23 mouse cellular contexts compared by ENCODE assay signal in the genomic region with DNA sequence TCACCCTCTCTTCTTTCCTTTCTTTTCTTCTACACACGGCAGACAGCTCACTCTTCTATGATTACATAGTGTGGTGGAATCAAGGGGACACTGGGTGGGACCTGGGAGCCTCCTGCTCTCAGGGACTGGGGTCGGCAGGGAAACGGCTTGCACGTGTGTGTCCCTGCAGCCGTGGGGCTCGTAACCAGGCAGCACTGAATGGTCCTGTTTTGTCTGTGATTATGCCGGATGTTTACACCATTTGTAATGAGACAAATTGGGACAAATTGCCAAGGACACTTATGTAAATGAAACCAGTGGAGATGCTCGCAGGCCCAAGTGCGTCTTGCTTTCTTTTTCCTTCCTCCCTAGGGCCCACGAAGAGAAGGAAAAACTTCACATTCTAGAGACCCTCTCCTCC.
DNase-seq lines count a peak whose midpoint lies in the region; ATAC-seq and TF ChIP-seq lines count a peak whose summit lies in the region.
"Had no signal": no experiment of that assay in that cellular context is flagged by ENCODE, and none has a peak within 500 bp of the region (broad histone marks: within the 10 kb centered on the region; RNA-seq: fewer than 3 reads in every experiment).

No protein-coding gene starts in this region.

- ATAC-seq in lung, postnatal 0 days = peak; percentile 18
- ATAC-seq: forebrain, embryonic 15.5 days; hindbrain, embryonic 16.5 days had no signal

- H3K4me1 ChIP-seq in heart, adult 2 months (ENCODE audit: control insufficient read depth, insufficient read depth, low read length) = no peaks in the 10 kb centered on the region
- H3K4me1 ChIP-seq in lung, postnatal 0 days (ENCODE audit: insufficient read depth, low read depth, low read length) = no peaks in the 10 kb centered on the region
- H3K4me1 ChIP-seq: heart, embryonic 13.5 days; limb, embryonic 15.5 days; liver, embryonic 15.5 days; megakaryocyte, embryonic 14.5 days; midbrain, embryonic 12.5 days had no signal

- no peaks in the 10 kb centered on the region for H3K79me2 ChIP-seq in heart, adult 2 months (replicated peaks; ENCODE audit: control insufficient read depth, insufficient read depth, low read length)

- H3K4me2 ChIP-seq in lung, postnatal 0 days (replicated peaks; ENCODE audit: low read depth, low read length) = no peak overlapping the region
- H3K4me2 ChIP-seq: forebrain, embryonic 15.5 days; heart, embryonic 13.5 days; limb, embryonic 15.5 days; liver, embryonic 15.5 days; midbrain, embryonic 12.5 days had no signal

- H3K9ac ChIP-seq in heart, adult 2 months (ENCODE audit: low read depth, low read length) = no peak overlapping the region
- no peak overlapping the region for H3K9ac ChIP-seq in lung, postnatal 0 days (replicated peaks; ENCODE audit: low read depth)
- H3K9ac ChIP-seq: forebrain, embryonic 15.5 days; heart, embryonic 13.5 days; limb, embryonic 15.5 days; liver, embryonic 15.5 days; midbrain, embryonic 12.5 days had no signal

- H3K27ac ChIP-seq in heart, adult 2 months = no peak overlapping the region
- H3K27ac ChIP-seq in lung, postnatal 0 days (ENCODE audit: low read length) = no peak overlapping the region
- H3K27ac ChIP-seq: forebrain, embryonic 15.5 days; heart, embryonic 13.5 days; limb, embryonic 10.5 days; limb, embryonic 15.5 days; liver, embryonic 15.5 days; midbrain, embryonic 12.5 days had no signal

- no peaks in the 10 kb centered on the region for H3K36me3 ChIP-seq in heart, adult 2 months (ENCODE audit: control insufficient read depth, insufficient read depth, low read length)
- H3K36me3 ChIP-seq in lung, postnatal 0 days (ENCODE audit: insufficient read depth, low read length) = no peaks in the 10 kb centered on the region
- H3K36me3 ChIP-seq: forebrain, embryonic 15.5 days; heart, embryonic 13.5 days; limb, embryonic 10.5 days; limb, embryonic 15.5 days; liver, embryonic 15.5 days; midbrain, embryonic 12.5 days had no signal

- WGBS in heart, adult 2 months = 58% methylated on average over 10 of the region's 10 CpGs
- 58% methylated on average over 10 of the region's 10 CpGs for WGBS in lung, postnatal 0 days

- H3K27me3 ChIP-seq in heart, adult 2 months (ENCODE audit: control insufficient read depth, insufficient read depth, low read length) = no peaks in the 10 kb centered on the region
- H3K27me3 ChIP-seq in lung, postnatal 0 days (replicated peaks; ENCODE audit: insufficient read depth, low read length) = no peaks in the 10 kb centered on the region
- H3K27me3 ChIP-seq: forebrain, embryonic 15.5 days; liver, embryonic 15.5 days had no signal

- intact Hi-C loops in heart, adult 2 months (cut with DNase I) = no loop called here

- no peak for TF ChIP-seq EP300 in heart, adult 2 months (IDR thresholded peaks at IDR 0.05; ENCODE audit: insufficient read depth, low read depth, low read length)
- no peak for TF ChIP-seq EP300 in lung, postnatal 0 days (IDR thresholded peaks at IDR 0.05)

- no peak overlapping the region for H3K4me3 ChIP-seq in heart, adult 2 months
- H3K4me3 ChIP-seq in lung, postnatal 0 days (ENCODE audit: low read depth, low read length) = no peak overlapping the region
- H3K4me3 ChIP-seq: forebrain, embryonic 15.5 days; heart, embryonic 13.5 days; limb, embryonic 10.5 days; limb, embryonic 15.5 days; liver, embryonic 15.5 days; megakaryocyte, embryonic 14.5 days; midbrain, embryonic 12.5 days had no signal

- no peaks in the 10 kb centered on the region for H3K9me3 ChIP-seq in lung, postnatal 0 days (ENCODE audit: low read length)
- H3K9me3 ChIP-seq: forebrain, embryonic 15.5 days; heart, embryonic 13.5 days; limb, embryonic 10.5 days; limb, embryonic 15.5 days; liver, embryonic 15.5 days; megakaryocyte, embryonic 14.5 days; midbrain, embryonic 12.5 days had no signal

- peak; percentile 21 for DNase-seq in heart, adult 8-10 months (ENCODE audit: low spot score)
- DNase-seq in heart, adult 2 months = no peak
- no peak for DNase-seq in lung, postnatal 0 days (ENCODE audit: low spot score)
- DNase-seq in lung, adult 18-20 months = no peak
- peak; percentile 42 for DNase-seq in brain, adult 2 months (ENCODE audit: low read depth, low spot score)
- peak; percentile 54 for DNase-seq in brain, embryonic 14.5 days (ENCODE audit: low read depth)
- DNase-seq in MN1 (ENCODE audit: low spot score) = no peak
- DNase-seq: adrenal gland, adult 8-10 months; cerebellum, adult 11 months; cerebellum, adult 9-10 months; cerebellum, postnatal 36 days; heart, postnatal 14 days; kidney, postnatal 14 days; layer of hippocampus, adult 9-11 months; thymus, postnatal 14 days had no signal

- no peak for TF ChIP-seq POLR2A in heart, adult 2 months (IDR thresholded peaks at IDR 0.05; ENCODE audit: insufficient read depth, low read depth, low read length)
- no peak for TF ChIP-seq POLR2A in brain, embryonic 14.5 days (IDR thresholded peaks at IDR 0.05; ENCODE audit: borderline replicate concordance, extremely low read depth, insufficient read depth, insufficient read length, poor library complexity, severe bottlenecking)

- no peak for TF ChIP-seq CTCF in heart, adult 2 months (IDR thresholded peaks at IDR 0.05)
- TF ChIP-seq CTCF in lung, postnatal 0 days (IDR thresholded peaks at IDR 0.05) = no peak
- no peak for TF ChIP-seq CTCF in brain, embryonic 14.5 days (IDR thresholded peaks at IDR 0.05; ENCODE audit: borderline replicate concordance, extremely low read depth, insufficient read depth, insufficient read length)

Comparison
In these comparisons a context has a peak if more than half of its experiments do, and no peak if none do; other contexts are left out.
1. DNase-seq: peak in heart, adult 8-10 months (single experiment), brain, adult 2 months (single experiment) and brain, embryonic 14.5 days (single experiment); none in heart, adult 2 months (0 of 2), lung, postnatal 0 days (single experiment), lung, adult 18-20 months (0 of 2) and MN1 (single experiment).